Mouse (Mus musculus): ENCODE measurements around the gene Plekhh2. TPM values are rescaled to one million over a fixed set of nuclear protein-coding genes. Genes with fewer than 3 reads are reported as not detected.

Plekhh2 gene
- total RNA-seq (2023), result not detected in 2 replicates

DNA sequence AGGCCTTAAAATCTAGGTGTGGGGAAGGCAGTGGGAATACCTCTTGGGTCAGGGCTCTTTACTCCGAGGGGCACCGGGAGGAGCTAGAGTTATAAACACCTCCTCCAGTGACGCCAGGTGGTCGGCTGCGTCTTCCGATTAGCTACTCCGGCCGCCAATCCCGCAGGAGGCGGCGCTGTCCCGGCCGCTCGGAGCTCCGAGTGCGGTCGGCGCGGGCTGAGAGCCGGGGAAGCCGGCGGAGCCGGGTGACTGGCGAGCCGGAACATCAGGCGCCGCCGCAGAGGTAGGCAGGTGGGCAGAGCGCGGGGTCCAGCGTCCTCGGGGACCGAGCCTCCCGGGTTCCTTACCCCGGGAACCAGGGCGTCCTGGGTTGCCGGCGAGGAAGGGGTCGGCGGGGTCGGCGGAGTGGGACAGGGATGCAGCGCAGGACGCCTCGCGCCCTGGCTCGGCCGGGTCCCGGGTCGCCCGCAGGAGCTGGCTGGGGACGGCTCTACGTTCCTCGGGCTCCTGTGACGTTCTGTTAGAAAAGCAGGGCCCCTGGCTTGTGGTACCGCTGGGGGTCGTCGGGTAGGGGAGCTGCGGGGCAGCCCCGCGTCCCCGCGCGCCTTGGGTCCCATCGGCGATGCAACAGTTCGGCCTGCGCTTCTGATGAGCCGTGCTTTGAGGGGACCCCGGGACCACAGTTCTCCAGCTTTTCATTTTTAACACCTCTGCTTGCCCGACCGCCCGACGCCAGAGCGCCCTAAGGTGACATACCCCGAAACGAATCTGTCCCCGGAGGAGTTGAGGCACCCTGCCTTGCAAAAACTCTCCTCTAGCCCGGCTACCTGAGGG, at the start of gene Plekhh2:
Gene Plekhh2 (plus strand): TSS at position 214 of the 834 bp plus-strand sequence.

DNA sequence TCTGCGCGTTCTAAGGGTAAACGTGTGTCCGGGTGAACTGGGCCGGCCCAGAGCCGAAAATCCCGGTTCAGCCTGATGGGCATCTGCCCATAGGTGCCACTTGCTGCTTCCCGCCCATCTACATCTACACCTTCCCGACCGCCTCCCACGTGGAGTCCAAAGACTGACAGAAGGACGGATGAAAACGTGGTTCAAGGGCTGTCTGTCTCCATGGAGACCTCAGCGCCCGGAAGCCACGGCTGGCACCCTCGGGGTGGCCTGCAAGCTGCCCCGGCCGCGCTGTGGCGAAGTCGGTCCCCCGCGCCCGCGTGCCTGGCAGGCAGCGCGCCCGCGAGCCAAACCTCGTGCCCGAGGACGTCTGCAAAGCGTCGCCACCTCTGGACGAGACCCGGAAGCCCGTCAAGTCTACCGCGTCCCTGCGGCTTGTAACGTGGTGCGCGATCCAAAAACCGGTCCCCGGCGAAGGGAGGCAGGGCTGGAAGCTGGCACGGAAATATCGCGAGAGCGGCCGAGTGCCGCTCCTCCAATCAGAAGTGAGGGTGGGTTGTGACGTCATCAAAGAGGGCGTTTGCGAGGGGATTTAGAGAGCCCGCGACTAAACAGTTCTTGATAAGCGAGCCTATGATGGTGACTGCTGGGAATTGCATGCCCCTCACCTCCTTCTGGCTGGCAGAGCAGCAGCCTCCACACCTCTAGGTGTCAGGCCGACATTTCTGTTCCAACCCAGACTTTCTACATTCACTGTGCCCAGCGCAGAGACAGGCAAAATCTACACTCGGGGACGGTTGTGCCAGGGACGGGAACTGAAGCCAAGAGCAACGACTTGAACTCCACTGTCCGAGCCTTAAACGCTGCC, 45.7 kb upstream of the Plekhh2 start, which contains the start of gene Thada:
Gene Thada (minus strand): TSS at position 453 of the 856 bp plus-strand sequence.

DNA sequence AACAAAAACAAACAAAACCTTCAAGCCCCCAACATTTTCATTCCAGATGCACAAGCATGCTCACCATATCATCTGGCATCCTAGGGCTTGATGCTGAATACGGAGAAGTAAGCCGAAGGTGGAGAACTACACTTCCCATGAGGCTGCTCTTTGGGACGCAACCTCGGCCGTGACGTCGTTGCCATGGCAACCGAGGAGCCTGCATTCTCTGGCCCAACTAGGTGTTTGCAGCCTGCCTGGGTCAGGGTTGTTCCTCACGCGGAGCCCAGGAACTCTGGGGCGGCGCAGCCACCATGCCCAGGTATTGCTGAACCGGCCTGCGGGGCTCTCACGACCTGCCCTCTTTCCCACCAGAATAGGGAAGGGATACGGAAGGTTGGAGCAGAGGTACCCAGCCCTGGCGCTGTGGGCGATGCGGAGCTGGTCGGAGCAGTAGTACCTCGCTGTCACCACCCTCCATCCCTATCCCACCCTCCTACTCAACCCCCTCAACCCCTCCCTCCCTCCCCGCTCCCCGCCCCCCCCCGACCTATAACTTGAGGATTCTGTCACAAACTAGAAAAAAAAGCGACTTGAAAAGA, 114.7 kb downstream of the Plekhh2 start, which contains the start of gene Dync2li1:
Gene Dync2li1 (plus strand): TSS at position 221 of the 581 bp plus-strand sequence.

Other genes starting within 250 kb of the Plekhh2 start
- 9.1 and 23.0 TPM in 2 replicates for gene Thada, start 45.7 kb upstream of the Plekhh2 start, total RNA-seq (2023)
- 0.88 and 1.0 TPM in 2 replicates for gene Dync2li1, start 114.6 kb downstream of the Plekhh2 start, total RNA-seq (2023)
- gene Abcg8, start 164.4 kb downstream of the Plekhh2 start, total RNA-seq (2023), result not detected in 2 replicates
- gene Abcg5, start 171.1 kb downstream of the Plekhh2 start, total RNA-seq (2023), result not detected in 2 replicates

Data from neutrophil, adult 65 days (primary cell).